Mouse (Mus musculus) neutrophil, adult 65 days (primary cell): ENCODE results near the gene Pdia3. TPM values are rescaled to one million over a fixed set of nuclear protein-coding genes. Genes with fewer than 3 reads are reported as not detected.

Source experiments
- total RNA-seq: library from RNA; stranded (reverse); gene quantifications from 2 replicates; pipeline ENCODE4 v1.2.4, GENCODE M21; 2023

The Pdia3 gene
- 145 and 153 TPM in 2 replicates for total RNA-seq

DNA sequence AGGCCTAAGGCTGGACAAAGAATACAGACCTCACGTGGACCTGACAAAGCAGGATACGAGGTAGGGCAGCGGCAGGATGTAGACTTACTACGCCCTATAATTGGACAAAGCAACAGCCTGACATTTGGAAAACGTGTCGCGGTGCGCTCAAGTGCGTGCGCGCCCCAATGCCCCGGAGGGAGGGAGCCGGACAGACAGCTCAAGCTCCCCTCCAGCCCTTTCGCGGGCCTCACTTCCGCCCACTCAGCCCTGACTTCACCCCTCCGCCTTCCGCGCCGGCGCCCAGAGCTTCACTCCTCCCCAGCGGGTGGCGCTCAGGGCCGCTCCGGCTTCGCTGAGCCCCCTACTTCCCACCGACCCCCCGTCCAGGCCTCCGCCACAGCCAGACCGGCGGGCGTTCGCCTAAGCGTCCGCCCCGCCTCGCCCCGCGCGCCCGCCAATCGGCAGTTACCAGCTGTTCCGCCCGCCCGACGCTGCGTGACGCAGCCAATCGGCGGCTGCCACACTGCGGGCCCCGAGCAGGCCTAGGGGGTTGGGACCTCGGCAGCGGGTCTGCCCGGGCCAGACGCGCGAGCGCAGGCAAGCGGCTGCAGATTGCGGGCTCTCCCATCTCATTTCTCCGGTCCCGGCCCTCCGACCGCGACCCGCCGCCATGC is at the start of gene Pdia3, which contains the start of gene Catsper2:
Gene Pdia3, plus strand, starts transcription at position 389 of the 656 bp plus-strand sequence.
Gene Catsper2, minus strand, starts transcription at position 406 of the 656 bp plus-strand sequence.

DNA sequence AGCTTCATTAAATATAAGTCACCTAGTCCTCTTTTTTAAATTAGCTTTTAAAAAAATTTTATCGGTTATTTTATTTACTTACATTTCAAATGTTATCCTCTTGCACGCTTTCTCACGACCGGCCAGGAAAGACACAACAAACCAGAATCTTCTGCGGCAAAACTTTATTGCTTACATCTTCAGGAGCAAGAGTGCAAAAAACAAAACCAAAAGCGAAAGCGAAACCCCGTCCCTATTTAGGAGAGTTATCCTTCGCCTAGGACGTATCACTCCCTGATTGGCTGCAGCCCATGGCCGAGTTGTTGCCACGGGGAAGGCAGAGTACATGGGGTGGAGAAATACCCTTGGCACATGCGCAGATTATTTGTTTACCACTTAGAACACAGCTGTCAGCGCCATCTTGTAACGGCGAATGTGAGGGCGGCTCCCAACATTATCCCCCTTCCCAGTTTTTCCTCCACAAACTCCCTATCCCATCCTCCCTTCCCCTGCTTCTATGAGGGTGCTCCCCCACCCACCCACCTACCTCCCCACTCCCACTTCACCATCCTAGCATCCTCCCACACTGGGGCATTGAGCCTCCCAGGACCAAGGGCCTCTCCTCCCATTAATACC is 26.5 kb upstream of the Pdia3 start, which contains the start of gene Strc:
Gene Strc, minus strand, starts transcription at position 208 of the 615 bp plus-strand sequence.

DNA sequence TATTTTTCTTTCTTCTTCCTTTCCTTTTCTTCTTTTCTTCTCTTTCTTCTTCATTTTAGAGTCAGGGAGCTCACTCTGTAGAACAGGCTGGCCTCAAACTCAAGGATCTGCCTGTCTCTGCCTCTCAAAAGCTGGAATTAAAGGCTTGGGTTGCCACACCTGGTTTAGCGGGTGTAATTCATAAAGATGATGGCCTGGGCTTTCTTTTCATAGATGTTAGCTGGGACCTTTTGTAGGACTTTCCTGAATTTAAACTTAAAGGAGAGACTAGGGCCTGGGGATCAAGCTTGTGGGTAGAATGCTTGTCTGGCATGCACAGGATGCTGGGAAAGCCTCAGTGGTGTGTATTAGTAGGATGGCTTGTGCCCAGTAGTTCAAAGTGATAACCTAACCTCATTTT is 30.6 kb downstream of the Pdia3 start, which contains the start of gene Ell3:
Gene Ell3, minus strand, starts transcription at position 101 of the 400 bp plus-strand sequence.

DNA sequence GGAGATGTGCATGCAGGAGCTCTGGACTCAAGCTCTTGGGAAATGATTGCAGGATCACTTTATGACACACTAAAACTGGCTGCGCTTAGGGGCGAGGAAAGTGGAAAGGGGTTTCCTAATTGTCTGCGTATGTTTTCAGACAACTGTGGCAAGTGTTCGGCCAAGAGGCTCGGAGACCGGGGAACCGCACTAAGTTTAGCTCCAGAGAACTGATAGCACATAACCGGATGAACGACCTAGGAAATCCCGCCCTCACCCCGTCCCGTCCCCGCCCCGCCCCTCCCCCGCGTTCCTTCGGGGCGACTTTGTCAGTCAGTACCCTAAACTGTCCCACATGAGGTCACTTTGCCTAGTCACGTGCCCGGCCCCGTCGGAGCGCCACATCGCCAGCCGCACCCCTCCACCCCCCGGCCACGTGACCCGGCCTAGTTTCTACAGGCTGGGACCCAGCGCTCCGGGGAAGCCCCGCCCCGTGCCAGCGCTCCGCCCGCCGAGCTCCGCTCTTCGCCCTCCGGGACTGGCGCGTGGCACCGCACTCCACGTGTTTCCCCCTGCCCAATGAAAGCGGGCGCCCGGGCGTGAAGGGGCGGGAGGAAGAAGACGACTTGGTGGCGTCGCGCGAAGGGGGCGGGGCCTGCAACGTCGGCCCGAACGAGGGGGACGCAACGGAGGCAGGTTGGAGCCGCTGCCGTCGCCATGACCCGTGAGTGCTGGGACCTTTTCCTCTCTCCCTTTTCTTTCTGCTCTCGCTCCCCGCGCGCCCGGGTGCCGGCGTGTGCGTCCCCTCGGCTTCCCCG is 35.4 kb downstream of the Pdia3 start, which contains the start of gene Serf2:
Gene Serf2, plus strand, starts transcription at position 457 of the 797 bp plus-strand sequence.

DNA sequence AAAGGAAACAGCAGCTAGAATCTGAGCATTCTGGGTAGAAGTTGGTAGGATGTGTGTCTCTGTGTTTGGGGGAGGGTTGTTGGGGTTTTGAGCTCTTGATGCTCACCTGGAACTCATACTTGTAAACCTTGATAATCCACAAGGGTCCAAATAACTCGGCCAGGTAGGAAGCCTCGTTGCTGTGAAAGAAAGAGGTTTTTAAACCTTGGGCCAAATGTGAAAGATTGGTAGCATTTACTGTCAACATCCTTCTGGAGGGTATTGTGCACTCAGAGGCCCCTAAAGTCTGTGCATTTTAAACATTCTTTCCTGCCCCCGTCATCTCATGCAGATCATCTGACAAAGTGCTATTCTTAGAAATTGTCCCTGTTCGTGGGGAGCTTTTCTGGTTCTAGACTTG is 39.4 kb downstream of the Pdia3 start, which contains the start of gene Hypk:
Gene Hypk, plus strand, starts transcription at position 301 of the 400 bp plus-strand sequence.

DNA sequence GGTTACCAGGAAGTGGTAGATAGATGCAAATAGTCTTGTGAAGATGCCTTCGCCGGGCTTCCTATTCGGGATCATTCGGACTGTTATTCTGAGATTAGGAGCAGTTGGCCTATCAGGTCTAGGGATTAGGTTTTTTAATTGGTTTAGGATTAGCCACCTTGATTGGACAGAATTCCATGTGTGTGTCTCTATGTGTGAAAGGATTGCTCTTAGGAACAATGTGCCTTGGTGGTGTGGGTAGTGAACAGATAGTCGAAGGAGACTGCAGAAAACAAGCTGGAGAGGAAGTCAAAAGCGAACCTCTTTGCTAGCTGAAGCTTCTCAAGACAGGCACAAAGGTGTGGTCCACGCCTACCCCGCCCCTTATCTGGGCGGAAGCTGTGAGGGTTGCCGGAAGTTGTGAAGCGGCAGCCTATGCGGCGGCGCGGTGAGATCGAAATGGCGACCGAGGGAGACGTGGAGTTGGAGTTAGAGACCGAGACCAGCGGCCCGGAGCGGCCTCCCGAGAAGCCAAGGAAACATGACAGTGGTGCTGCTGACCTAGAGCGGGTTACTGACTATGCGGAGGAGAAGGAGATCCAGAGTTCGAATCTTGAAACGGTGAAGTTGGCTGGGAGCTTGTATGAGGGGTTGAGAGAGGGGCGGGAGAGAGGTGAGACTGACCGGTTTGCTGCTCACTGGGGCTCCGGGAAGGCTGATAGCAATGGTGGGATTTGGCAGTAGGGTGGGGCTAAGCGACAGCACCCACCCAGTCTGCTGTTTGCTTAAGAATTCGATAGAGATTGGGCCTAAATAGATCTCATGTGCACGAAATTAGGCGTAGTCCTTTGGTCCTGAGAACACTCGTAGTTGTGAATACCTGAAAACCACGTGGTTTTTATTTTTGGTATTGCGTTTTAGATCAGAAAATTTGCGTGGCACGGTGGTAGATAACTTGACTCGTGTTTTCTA is 43.4 kb downstream of the Pdia3 start, which contains the start of gene Serinc4:
Gene Serinc4, minus strand, starts transcription at position 90 of the 951 bp plus-strand sequence.

DNA sequence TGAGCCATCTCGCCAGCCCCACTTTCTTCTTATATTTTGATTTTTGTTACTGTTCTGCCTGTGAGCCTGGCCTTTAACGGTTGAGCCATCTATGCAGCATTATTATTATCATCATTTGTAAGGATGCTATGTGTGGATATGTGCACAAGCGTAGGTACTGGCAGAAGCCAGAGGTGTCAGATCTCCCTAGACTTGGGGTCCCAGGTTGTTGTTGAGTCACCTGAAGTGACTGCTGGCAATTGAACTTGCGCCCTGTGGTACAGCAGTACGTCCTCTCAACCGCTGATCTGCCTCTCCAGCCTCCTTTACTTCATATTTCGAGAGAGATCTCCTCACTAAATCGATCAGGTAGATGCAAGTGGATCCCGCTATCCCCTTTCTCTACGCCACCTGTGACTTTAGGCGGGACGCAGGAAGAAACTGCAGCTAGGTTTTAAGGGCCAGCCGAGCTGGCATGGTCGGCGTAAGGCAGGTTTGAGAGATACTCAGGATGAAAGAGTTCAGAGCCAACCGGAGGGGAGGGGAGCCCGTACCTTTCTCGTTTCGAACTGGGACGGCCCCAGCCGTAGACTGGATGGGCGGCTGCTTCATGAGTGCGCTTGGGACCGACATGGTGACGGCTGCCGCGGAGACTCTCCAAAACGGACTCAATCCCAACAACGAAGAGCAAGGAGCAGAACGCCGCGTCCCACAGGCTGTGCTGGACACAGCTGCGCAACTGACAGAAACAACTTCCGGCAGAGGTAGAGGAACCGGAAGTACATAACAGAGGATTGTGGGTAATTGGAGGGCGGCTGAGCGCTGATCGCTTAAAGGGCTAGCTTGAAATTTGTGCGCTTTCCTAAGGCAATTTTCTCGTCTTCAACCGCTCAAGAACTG is 60.0 kb downstream of the Pdia3 start, which contains the start of gene Mfap1b:
Gene Mfap1b, minus strand, starts transcription at position 767 of the 879 bp plus-strand sequence.

Other genes starting within 250 kb of the Pdia3 start
- 29.3 and 37.9 TPM in 2 replicates for gene Tubgcp4, start 243.1 kb upstream of the Pdia3 start, total RNA-seq
- gene Zscan29, start 242.7 kb upstream of the Pdia3 start, total RNA-seq, result 43.5 and 43.8 TPM in 2 replicates
- 31.7 and 41.2 TPM in 2 replicates for gene Trp53bp1, start 142.4 kb upstream of the Pdia3 start, total RNA-seq
- gene Map1a, start 124.2 kb upstream of the Pdia3 start, total RNA-seq, result 0.06 and 0.11 TPM in 2 replicates
- gene Ppip5k1, start 58.4 kb upstream of the Pdia3 start, total RNA-seq, result 12.3 and 12.7 TPM in 2 replicates
- not detected in 2 replicates for gene Ckmt1, start 56.1 kb upstream of the Pdia3 start, total RNA-seq
- gene Strc, start 26.6 kb upstream of the Pdia3 start, total RNA-seq, result 0.13 and 0.23 TPM in 2 replicates
- 0.48 and 2.4 TPM in 2 replicates for gene Catsper2, start within 50 bp of the Pdia3 start, total RNA-seq
- not detected in 2 replicates for gene Ell3, start 30.5 kb downstream of the Pdia3 start, total RNA-seq
- 261 and 363 TPM in 2 replicates for gene Serf2, start 35.4 kb downstream of the Pdia3 start, total RNA-seq
- gene Hypk, start 39.5 kb downstream of the Pdia3 start, total RNA-seq, result 25.7 and 30.2 TPM in 2 replicates
- not detected in 2 replicates for gene Serinc4, start 43.0 kb downstream of the Pdia3 start, total RNA-seq
- 38.0 and 38.4 TPM in 2 replicates for gene Mfap1b, start 60.3 kb downstream of the Pdia3 start, total RNA-seq
- 38.0 and 44.8 TPM in 2 replicates for gene Mfap1a, start 92.9 kb downstream of the Pdia3 start, total RNA-seq
- gene Wdr76, start 92.9 kb downstream of the Pdia3 start, total RNA-seq, result 12.0 and 18.0 TPM in 2 replicates